ENCODE assay signal across 8 mouse cellular contexts in genomic region chr3:145575340-145575739, GRCm38 (mm10). TPM values are rescaled to one million over a fixed set of nuclear protein-coding genes. Genes with fewer than 3 reads are reported as not detected.
DNase-seq lines count a peak whose midpoint lies in the region; ATAC-seq and TF ChIP-seq lines count a peak whose summit lies in the region.

No protein-coding gene starts in this region.

- H3K27ac ChIP-seq in lung, embryonic 16.5 days (ENCODE audit: low read length): no peak overlapping the region

- peaks cover 12% of the 10 kb centered on the region for H3K36me3 ChIP-seq in lung, embryonic 16.5 days (ENCODE audit: control insufficient read depth, insufficient read depth, low read length)
- peaks cover 26% of the 10 kb centered on the region for H3K36me3 ChIP-seq in megakaryocyte, embryonic 14.5 days (replicated peaks; ENCODE audit: low read length)

- H3K4me1 ChIP-seq in lung, embryonic 16.5 days (replicated peaks; ENCODE audit: control insufficient read depth, insufficient read depth, low read length): peaks cover 11% of the 10 kb centered on the region
- H3K4me1 ChIP-seq in lung, adult 2 months (ENCODE audit: control insufficient read depth, insufficient read depth, low read length): peaks cover 3% of the 10 kb centered on the region
- H3K4me1 ChIP-seq in megakaryocyte, embryonic 14.5 days: peaks cover 36% of the 10 kb centered on the region

- no peak overlapping the region; the same call in 1 of the 2 replicates for H3K4me3 ChIP-seq in lung, embryonic 16.5 days (ENCODE audit: low read length)
- H3K4me3 ChIP-seq in lung, adult 2 months (replicated peaks; ENCODE audit: extremely low read depth, low read depth, low read length): no peak overlapping the region
- H3K4me3 ChIP-seq in megakaryocyte, embryonic 14.5 days (replicated peaks): peak overlapping the region; percentile 92

- peak; percentile 1 for DNase-seq in embryo, embryonic 10.5 days (ENCODE audit: low spot score)
- no peak for DNase-seq in embryo, embryonic 9.5 days (ENCODE audit: extremely low spot score)
- DNase-seq in lung, adult 2 months: no peak
- no peak for DNase-seq in right cerebral cortex, postnatal 4 days
- no peak for DNase-seq in adrenal gland, postnatal 14 days
- DNase-seq in frontal cortex, postnatal 25 days (ENCODE audit: low spot score in 2 of 2): no peak

- H3K9ac ChIP-seq in lung, embryonic 16.5 days (ENCODE audit: low read length): no peak overlapping the region

- H3K4me2 ChIP-seq in lung, embryonic 16.5 days (ENCODE audit: low read depth, low read length): peak overlapping the region; percentile 73; the same call in 1 of the 2 replicates

- no peak for ATAC-seq in lung, embryonic 16.5 days (ENCODE audit: low read depth)

- WGBS in lung, embryonic 16.5 days: 76% methylated on average over 7 of the region's 7 CpGs
- WGBS in lung, adult 2 months: 81% methylated on average over 7 of the region's 7 CpGs

- no peak for TF ChIP-seq POLR2A in lung, adult 2 months (IDR thresholded peaks at IDR 0.05; ENCODE audit: borderline replicate concordance, extremely low read depth, low read depth, low read length)

- no peaks in the 10 kb centered on the region for H3K9me3 ChIP-seq in lung, embryonic 16.5 days (ENCODE audit: control insufficient read depth, low read length)
- no peaks in the 10 kb centered on the region for H3K9me3 ChIP-seq in megakaryocyte, embryonic 14.5 days

- H3K27me3 ChIP-seq in lung, embryonic 16.5 days (ENCODE audit: control insufficient read depth, insufficient read depth, low read depth, low read length): no peaks in the 10 kb centered on the region
- no peaks in the 10 kb centered on the region for H3K27me3 ChIP-seq in megakaryocyte, embryonic 14.5 days (replicated peaks)

- TF ChIP-seq CTCF in lung, adult 2 months (IDR thresholded peaks at IDR 0.05; ENCODE audit: insufficient read depth, low read length): no peak

RNA-seq across cellular contexts. Expression of gene Znhit6, which starts 0.7 kb away (rescaled TPM):
- 25.9 and 27.9 TPM in 2 replicates for polyA plus RNA-seq in lung, embryonic 16.5 days (2015; fragmentation: Nextera tagmentation; extraction: Ambion mirVana)
- 1.8 and 4.2 TPM in 2 replicates for polyA plus RNA-seq in lung, adult 2 months (2012; rRNA removed)
- 6.5 TPM in 1 of 2 replicates, not detected in the other for polyA plus RNA-seq in megakaryocyte, embryonic 14.5 days (2012; ENCODE audit: insufficient read depth, low replicate concordance)
- 22.1 and 24.0 TPM in 2 replicates for total RNA-seq in adrenal gland, postnatal 14 days (2021)
